Mouse (Mus musculus) CD8-positive naive resting alpha-beta T cell, adult 2 months (primary cell): ENCODE measurements around the gene Cd93.

Experiments used
- DNase-seq, 2 experiments: peaks; one replicate each; pipeline ENCODE4 v3.0.0; 2022; ENCODE audit warnings: low read depth in 2 of 2, low spot score in 2 of 2

The Cd93 gene

DNA sequence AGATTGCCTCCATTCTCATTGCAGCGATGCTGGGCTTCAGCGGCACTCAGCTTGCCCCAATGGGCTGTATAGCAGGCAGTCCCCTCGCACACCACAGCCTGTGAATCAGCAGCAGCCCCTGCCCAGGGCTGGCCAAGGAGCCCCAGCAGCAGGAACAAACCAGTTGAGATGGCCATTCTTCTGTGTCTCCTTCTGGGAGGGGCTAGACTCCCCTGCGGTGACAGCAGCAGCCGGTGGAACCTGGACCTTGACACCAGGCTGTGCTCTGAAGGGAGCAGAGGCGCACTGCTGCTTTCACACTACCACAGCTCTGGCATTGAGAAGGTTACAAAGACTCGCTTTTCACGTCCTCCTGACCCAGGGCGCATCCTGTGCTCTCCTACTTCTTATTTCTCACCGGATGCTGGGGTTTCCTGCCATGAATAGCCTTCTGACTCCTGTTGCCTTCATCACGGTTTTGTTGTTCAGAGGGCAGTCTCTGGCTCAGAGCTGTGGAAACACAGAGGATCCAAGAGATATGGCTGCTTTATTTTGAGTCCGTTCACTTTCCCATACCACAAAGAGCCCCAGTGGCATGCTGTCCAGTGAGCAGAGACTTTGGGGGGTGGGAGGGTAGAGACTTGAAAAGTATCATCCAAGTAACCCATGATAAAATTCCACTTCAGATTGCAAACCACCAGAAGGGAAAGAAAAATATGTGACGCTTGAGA is at the start of gene Cd93:
Gene Cd93 (minus strand): TSS at position 315 of the 710 bp plus-strand sequence.
- DNase-seq: no peak

DNA sequence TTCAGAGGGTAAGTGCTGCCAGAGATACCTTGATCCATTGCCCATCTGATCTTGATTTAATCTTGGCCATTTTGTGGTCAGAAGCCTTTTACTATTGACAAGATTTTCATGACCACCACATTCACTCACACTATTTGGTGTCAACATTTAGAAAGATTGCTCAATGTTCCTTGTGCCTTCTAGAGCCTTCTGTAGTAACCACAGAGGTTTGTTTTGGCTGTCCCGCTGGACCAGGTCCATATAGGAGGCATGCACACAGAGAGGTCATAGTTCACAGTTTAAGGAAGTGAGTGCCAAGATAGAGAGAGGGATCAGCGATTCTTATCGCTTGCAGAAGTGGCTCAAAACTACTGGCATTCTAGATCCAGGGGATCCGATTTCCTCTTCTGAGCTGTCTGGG is 48.7 kb upstream of the Cd93 start:
- DNase-seq: no peak

DNA sequence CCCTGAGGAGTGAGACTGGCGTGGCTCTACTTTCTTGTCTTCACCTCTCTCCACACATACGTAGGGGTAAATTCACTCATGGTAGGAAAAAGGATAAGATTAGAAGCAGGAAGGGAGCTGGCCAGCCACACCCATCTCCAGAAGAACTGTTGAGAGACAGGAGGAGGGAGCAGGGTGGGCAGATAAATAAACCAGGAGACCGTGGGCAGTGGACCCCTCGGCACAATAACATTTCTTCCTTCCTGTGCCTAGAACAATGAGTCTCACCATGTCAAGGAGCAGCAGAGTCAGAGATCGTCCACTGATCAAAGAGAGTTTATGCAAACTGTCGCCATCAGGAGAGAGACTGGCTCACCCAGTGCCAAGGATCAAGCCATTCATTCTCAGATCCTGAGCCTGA is 46.8 kb upstream of the Cd93 start:
- no peak for DNase-seq

DNA sequence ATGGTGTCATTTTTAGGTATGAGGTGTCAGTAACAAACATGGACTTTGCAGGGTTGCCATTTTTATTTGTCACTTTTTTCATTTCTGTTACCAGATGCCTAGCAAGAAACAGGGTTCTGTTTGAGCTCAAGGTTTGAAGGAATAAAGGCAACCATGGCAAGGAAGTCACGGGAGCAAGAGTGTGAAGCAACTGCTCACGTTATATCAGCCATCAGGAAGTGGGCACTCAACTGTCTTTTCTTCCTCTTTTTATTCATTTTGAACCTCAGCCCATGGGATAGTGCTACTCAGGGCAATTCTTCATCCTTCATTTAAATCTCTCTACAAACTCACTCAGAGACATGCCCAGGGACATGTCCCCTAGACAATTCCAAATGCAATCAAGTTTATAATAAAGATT is 45.5 kb upstream of the Cd93 start:
- no peak for DNase-seq

DNA sequence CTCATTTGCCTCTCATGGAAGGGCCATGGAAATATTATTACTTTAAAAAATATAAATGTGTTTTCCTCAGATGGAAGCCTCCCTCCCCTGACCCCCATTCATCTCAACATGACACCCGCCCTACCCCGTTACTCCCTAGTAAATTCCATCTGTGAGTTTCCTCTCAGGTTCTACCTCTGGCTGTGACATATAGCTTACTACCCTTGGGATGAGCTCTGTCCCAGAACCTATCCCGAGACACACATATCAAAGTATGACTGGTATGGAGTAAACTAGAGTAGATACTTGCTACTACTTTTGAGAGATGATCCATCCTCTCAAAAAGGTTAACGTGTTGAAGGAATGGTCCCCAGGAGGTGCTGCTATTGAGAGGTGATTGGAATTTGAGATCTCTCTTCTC is 42.2 kb upstream of the Cd93 start:
- DNase-seq: no peak

DNA sequence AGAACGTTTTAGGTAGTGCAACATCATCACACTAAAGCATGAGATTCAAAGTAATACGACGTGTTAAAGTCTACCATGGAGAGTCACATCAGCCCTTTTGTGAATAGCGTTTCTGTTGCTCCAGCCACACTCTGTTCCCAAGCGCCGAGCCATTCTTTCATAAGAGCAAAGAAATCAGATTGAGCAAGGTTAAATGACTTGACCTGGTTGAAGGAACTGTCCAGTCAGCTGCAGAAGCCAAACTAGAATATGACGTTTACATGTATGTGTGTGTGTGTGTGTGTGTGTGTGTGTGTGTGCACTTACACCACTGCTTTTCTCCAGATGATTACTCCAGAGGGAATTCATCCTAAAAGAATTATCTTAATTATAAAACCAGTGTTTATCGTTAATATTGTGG is 37.0 kb upstream of the Cd93 start:
- DNase-seq: no peak

DNA sequence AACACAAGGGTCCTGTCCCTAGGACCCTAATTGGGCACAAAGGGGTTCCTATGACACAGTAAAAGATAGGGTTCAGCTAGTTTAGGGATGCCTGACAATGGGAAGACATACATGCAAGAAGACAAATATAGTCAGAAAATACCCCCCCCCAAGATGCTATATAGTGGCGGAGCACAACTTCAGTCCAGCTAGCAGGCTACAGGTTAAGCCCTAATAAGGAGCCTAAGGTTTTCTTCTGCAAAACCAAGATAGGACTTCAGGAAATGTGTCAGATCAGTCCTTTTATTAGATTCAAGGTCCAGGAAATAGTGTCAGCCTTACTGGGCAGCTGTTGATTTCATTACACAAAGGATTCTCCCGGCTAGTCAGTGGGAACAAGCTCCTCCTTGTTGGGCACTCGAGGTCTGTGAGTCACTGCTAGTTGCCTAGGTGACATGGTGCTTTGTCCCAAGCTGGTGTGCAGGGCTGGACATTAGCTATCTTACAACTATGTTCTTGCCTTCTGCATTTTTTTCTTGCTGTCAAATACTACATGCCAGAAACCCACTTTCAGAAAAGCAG is 34.9 kb upstream of the Cd93 start:
- no peak for DNase-seq

DNA sequence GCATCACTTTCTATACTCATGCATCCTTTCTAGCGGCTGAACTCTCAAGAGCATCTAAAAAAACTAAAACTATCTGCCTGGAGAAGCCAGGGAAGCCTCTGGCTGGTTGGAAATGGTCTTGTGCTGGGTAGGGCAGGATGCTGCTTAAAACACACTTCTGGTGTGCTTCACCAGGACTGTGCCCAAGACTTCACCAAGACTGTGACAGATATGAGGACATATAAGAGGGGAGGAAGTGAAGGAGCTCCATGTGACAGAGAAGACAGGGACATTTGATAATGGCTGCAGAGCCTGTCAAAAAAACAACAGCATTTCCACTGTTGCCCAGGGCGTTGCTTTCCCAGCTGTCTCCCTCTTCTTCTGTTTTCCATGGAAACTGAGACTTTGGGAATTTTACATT is 34.0 kb upstream of the Cd93 start:
- no peak for DNase-seq

DNA sequence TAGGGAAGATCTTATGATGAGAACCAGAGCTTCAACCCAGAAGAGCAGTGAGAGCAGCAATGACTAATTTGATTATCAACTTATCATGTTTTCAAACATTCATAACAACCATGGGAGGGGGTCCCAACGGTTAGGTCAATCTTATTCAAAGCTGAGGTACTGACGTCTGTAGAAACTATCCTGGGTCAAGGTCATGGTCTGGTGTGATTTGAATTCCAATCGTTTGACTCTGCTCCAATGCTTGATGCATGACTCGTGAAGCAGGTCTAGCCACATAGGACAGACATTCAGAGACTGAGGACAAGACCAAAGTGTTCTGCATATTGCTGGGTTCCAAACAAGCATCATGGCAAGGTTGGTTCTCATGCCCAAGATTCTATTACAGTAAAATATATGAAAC is 33.2 kb upstream of the Cd93 start:
- no peak for DNase-seq

DNA sequence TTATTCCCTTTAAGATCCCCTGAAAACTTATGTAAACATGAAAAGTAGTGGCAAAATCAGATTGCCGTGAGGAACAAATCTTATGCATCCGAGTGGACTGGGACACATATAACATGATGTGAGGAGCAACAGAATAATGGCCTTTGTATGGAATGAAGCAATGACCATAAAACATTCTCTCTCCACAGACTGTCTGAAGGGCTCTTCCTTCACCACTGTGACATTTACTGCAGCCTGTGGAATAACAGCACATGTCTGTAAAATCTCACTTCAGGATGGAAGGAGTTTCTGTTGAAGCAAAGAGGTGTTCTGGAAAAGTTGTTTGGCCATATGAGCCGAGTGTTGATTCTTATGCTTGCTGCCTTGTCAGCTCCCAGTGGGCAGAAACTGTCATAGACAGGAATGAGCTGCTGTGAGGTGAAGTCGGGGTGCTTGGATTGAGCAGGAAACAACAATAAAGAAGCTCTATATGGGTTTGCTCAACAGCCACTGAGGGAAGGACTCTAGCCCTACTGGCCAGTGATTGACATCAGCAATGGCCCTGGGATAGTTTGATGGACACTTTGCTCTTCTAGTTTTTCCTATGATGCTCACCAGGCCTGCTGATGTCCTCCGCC is 32.6 kb upstream of the Cd93 start:
- DNase-seq: no peak

DNA sequence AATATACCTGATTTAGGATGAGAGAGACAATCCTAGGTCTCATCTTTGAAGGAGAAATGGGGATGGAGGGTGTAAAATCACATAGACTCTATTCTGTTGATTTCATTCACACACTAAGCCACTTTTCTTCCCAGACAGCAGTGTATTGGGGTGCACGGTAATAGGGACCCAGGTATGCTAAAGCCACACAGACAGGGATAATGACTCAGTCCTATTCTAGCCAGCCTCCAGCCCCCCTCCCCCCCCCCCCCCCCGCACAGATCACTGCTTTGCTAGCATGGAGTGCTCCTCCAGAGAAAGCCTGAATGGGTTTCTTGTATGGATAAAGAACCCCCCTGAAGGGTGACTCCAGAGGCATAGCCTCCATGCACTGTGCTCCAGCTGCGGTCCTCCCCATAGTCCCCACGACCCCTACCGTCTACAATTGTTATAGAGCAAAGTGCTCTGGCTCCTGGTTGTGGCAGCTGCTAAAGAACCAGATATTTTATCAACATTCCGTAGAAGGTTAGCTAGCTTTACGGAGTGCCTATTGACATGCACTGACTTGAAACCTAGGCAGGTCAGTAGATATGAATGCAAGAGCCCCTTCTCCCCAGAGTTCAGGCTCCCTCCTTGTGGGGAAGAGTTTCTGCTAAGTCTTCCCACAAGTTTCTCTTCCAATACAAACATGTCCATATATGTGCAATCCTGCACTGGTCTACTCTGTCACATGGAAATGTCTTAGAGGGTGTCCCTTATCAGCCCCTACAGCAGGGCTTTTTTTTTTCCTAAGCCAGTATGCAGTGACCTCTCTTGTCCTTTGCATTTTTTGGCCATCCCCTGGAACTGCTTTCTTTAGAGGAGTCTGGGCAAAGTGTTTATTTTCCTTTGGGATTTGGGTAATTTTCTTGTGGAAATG is 26.2 kb upstream of the Cd93 start:
- DNase-seq: no peak

DNA sequence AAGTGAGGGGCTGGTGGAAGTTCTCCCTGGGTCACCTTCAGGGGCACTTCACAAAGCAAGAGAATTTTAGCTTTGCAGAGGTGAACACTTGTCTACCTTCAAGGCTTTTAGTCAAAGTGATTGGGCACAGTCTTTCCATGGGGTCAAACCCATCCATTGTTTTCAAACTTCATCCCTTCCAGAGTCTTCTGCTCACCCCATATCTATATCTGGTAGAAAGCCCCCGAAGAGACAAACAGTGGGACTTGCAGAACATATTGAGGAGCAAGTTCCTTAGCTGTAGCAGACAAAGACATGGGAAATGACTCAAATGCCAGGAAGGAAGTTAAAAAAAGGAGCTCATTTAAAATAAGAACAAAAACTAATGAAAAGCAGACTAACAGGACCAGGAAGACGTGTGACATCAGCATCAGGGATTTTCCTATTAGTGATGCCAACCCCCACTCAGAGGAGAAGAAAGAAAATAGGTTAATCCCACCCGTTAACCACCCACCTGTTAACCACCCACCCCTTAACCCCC is 24.6 kb upstream of the Cd93 start:
- no peak for DNase-seq

DNA sequence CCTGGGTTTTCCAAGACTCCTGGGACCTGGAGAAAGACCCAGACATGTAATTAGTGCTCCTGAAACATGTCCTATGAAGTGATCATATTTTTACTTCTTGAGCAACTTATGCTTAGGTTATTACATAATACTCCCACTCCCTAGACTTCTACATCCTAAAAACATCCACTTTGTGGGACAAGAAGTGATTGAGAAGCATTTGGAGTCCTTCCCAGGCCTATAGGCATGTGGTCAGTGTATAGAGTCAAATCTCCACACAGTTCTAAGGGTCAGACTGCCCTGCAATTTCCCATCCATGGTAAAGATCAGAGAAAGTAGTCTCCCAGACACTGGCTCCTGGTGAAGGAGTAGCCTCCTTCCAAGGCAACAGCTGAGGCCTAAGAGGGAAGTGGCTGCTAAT is 12.0 kb upstream of the Cd93 start:
- no peak for DNase-seq

DNA sequence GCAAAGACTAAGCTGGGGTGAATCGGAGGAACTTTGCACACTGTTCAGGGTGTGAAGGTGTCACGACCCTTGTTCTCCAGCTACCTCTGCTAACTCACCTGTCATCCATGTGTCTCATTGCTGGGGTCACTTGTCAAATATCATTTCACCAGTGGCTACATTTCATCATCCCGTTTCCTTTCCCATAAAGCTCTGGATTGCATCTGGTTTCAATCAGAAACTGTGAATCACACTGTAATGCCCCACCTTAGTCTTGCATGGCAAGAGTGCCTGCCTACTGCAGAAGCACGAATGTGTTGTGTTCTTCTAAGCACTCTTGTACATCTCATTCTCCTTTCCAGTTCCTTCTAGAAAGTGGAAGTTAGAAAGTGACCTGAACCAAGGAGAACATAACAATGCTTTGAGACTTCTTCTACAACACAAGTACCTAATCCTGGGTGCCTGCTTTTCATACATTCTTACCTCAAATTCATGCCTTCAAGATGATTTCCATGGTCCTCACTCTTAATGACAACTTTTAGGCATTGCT is 10.7 kb upstream of the Cd93 start:
- no peak for DNase-seq

DNA sequence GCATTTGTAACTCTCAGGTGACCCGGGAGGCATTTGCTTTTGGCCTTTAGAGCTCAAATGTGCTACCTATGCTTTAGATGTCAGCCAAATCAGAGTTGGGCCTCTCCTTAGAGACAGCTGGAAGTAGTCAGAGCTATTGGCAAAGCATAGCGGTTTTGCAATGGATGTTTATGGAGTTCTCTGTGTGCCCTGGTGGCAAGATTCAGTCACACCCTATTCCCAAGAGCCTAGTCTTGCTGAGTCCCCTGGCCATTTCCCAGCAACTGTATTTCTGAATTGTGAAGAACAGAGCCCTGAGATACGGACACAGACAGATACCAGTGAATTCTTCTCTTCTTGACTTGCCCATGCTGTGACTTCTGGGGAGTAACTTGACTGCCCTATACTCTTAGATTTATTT is 9.7 kb upstream of the Cd93 start:
- no peak for DNase-seq

DNA sequence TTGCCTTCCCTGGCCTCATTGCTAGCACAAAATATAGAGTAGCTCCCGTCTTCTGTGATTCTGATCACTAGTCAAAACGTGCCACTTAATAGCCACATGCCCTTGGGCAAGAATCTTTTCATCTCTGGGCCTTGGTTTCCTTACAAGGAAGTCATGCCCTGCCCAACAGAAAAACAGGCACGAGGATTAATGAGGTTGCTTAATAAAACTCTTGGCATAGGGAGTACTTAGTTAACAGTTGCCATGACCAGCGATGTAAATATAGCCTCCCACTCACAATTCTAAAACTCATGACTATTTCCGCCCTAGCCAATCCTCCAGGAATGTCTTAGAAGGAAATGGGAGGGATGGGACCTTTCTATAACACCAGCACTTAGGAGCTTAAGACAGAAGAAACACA is 8.1 kb upstream of the Cd93 start:
- no peak for DNase-seq

DNA sequence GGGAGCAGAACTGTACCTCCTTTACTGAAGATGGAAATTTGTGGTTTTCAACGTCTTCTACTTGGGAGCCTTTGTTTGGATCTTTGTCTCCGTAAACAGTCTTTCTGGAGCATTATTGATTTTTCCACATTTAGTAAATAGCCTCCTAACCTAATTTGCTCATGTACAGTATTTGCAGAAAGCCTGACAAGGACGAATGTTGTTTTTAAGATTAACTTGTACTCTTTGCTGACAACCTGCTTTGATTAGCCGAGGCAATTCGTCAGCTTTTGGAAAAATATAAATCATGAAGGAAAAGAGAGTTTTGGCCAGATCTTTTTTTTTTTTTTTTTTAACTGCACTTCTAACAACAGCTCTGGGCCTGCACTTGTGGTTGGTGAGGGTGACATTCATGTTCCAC is 7.3 kb upstream of the Cd93 start:
- DNase-seq: no peak

DNA sequence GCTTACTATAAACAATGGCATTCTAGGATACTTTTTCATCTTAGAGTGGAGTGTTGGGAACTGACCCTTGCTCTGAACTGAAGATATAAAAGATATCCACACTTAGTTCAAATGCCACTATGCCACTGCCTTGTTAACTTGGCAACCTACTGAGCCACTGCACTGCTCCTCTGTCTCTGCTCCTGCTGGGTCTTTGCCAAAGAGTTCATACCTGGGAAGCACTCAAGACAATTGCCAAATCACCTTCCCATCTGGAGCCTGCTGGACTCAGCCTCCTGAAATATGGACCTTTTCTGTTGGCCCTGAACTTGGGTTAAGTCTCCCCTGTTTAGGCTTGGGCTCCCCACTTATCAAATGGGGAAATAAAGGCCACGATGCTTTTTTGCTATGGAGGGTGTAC is 6.3 kb upstream of the Cd93 start:
- DNase-seq: no peak

DNA sequence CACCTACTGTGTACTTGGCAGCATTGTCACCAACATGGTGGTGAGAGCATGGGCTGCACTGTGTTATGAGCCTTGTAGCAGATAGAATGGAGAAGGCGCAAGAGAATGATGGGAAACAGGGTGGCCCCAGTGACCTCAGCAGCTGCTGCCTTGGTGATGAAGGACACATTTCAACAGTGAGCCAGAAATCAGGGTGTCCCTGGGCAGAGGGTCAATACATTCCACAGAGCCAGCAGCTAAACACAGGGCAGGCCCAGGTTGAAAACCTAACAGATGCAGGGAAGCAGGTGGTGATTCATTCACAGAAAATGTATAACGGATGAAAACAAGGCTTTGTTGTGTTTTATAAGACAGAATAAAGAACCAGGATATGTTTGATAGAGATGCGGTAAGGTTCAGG is 3.1 kb upstream of the Cd93 start:
- DNase-seq: no peak

DNA sequence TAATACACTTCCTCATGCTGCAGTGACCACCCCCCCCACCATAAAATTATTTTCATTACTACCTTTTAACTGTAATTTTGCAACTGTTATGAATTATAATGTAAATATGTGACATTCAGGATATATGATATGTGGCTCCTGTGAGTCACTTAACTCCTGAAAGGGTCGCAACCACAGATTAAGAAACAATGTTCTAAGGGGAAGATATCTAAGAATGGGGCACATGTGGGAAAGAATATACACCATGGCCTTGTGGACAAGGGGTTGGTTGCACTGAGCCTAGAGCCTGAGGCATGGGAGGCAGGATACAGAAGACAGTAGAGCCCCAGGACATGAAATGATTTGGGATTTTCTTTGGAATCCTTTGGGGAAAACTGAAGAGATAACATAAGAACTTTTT is 2.3 kb upstream of the Cd93 start:
- no peak for DNase-seq

DNA sequence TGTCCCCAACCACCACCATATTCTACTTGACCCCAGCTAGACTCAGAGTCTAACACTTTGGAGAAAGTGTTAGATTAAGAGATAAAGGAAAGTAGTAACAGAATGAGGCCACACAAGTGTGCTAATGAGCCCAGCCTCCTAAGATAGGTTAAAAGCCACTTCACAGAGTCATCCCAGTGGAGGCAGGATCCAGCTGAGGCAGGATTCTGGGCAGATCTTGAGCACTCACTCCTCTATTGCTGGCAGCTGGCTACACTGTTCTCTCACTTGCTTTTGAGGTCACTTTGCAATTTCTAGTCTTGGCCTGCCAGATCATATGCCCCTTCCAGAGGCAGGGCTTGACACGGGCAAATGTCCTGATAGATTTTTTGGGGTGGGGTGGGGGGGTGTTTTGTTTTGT is 1.1 kb upstream of the Cd93 start:
- no peak for DNase-seq

DNA sequence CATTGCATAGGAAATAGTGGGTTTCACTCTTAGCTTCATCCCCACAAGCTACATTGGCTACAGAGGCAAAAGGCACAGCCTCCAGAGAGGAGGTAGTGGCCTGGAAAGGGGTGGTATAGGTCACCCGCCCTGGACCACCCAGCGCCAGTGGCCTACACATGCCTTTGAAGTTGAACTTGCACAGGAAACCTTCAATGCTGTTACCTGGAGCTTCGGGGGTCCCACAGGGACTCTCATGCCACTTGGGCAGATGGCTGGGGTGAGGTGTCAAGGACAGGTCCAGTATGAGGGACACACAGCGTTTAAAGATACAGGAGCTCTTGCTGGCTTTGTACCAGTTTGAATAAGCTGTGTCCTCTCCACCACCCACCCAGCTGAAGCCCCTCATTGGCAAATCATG is 653 bp downstream of the Cd93 start:
- no peak for DNase-seq
